10 mouse cellular contexts compared by ENCODE assay signal in the genomic region with DNA sequence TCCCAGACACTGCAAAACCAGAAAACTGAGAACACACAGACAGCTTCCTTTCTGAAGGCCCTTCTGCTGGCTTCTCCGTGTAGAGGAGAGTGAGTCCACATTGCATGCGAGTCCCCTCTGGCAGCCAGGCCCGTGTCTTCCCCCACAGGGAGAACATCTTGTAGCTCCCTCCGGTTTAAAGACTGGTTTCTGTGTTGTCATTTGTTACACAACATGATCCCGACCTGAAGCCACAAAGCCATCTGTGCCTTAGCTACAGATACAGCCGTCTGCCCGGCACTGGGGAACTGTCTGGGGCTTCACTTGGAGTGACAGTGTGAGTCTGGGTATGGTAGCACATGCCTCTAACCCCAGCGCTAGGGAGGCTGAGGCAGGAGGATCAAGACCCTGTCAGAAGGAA. TPM values are rescaled to one million over a fixed set of nuclear protein-coding genes. Genes with fewer than 3 reads are reported as not detected.
A peak's percentile ranks its signal among the peaks of the same experiment; 100 is the strongest.
DNase-seq lines count a peak whose midpoint lies in the region; ATAC-seq and TF ChIP-seq lines count a peak whose summit lies in the region.
"Had no signal": no experiment of that assay in that cellular context is flagged by ENCODE, and none has a peak within 500 bp of the region (broad histone marks: within the 10 kb centered on the region; RNA-seq: fewer than 3 reads in every experiment).

No protein-coding gene starts in this region.

- TF ChIP-seq EP300 in lung, postnatal 0 days (IDR thresholded peaks at IDR 0.05): no peak

- no peaks in the 10 kb centered on the region for H3K9me3 ChIP-seq in lung, postnatal 0 days (ENCODE audit: low read length)
- H3K9me3 ChIP-seq in hindbrain, postnatal 0 days (ENCODE audit: low read length): no peaks in the 10 kb centered on the region
- H3K9me3 ChIP-seq in stomach, embryonic 16.5 days (replicated peaks; ENCODE audit: control insufficient read depth, low read length): no peaks in the 10 kb centered on the region

- 58% methylated on average over 8 of the region's 8 CpGs for WGBS in lung, postnatal 0 days
- WGBS in hindbrain, postnatal 0 days: 33% methylated on average over 8 of the region's 8 CpGs
- WGBS in stomach, embryonic 16.5 days: 62% methylated on average over 8 of the region's 8 CpGs

- H3K4me1 ChIP-seq in lung, postnatal 0 days (ENCODE audit: insufficient read depth, low read depth, low read length): peaks cover 36% of the 10 kb centered on the region
- H3K4me1 ChIP-seq in hindbrain, postnatal 0 days (ENCODE audit: insufficient read depth, low read length): peaks cover 45% of the 10 kb centered on the region
- H3K4me1 ChIP-seq in stomach, embryonic 16.5 days (ENCODE audit: control insufficient read depth, insufficient read depth, low read length): peaks cover 61% of the 10 kb centered on the region

- TF ChIP-seq CTCF in lung, postnatal 0 days (IDR thresholded peaks at IDR 0.05): no peak
- TF ChIP-seq CTCF in hindbrain, postnatal 0 days (IDR thresholded peaks at IDR 0.05; ENCODE audit: low read depth): no peak

- 0 out of 2 replicates have a peak overlapping the region, but pooled peaks have one; percentile 65 for H3K27ac ChIP-seq in lung, postnatal 0 days (ENCODE audit: low read length)
- H3K27ac ChIP-seq in hindbrain, postnatal 0 days: peak overlapping the region; percentile 46
- H3K27ac ChIP-seq in stomach, embryonic 16.5 days (ENCODE audit: low read length): peak overlapping the region; percentile 60; the same call in 1 of the 2 replicates

- no peaks in the 10 kb centered on the region for H3K27me3 ChIP-seq in lung, postnatal 0 days (replicated peaks; ENCODE audit: insufficient read depth, low read length)
- H3K27me3 ChIP-seq in hindbrain, postnatal 0 days (ENCODE audit: insufficient read depth, low read length): no peaks in the 10 kb centered on the region
- H3K27me3 ChIP-seq in stomach, embryonic 16.5 days (ENCODE audit: control insufficient read depth, insufficient read depth, low read length): no peaks in the 10 kb centered on the region

- H3K4me2 ChIP-seq in lung, postnatal 0 days (replicated peaks; ENCODE audit: low read depth, low read length): no peak overlapping the region
- H3K4me2 ChIP-seq in hindbrain, postnatal 0 days (ENCODE audit: low read depth, low read length): no peak overlapping the region
- H3K4me2 ChIP-seq in stomach, embryonic 16.5 days (ENCODE audit: low read depth, low read length): no peak overlapping the region

- no peaks in the 10 kb centered on the region for H3K36me3 ChIP-seq in lung, postnatal 0 days (ENCODE audit: insufficient read depth, low read length)
- H3K36me3 ChIP-seq in hindbrain, postnatal 0 days (ENCODE audit: insufficient read depth, low read length): no peaks in the 10 kb centered on the region
- H3K36me3 ChIP-seq in stomach, embryonic 16.5 days (ENCODE audit: control insufficient read depth, insufficient read depth, low read length): no peaks in the 10 kb centered on the region

- H3K9ac ChIP-seq in lung, postnatal 0 days (replicated peaks; ENCODE audit: low read depth): no peak overlapping the region
- H3K9ac ChIP-seq in hindbrain, postnatal 0 days (replicated peaks; ENCODE audit: low read length): no peak overlapping the region
- no peak overlapping the region for H3K9ac ChIP-seq in stomach, embryonic 16.5 days (ENCODE audit: low read length)

- ATAC-seq in lung, postnatal 0 days: no peak
- no peak for ATAC-seq in hindbrain, postnatal 0 days
- no peak for ATAC-seq in stomach, embryonic 16.5 days (ENCODE audit: insufficient read depth, low FRiP score)

- no peak overlapping the region for H3K4me3 ChIP-seq in lung, postnatal 0 days (ENCODE audit: low read depth, low read length)
- H3K4me3 ChIP-seq in hindbrain, postnatal 0 days (ENCODE audit: low read length): no peak overlapping the region
- H3K4me3 ChIP-seq in stomach, embryonic 16.5 days (replicated peaks; ENCODE audit: low read length): no peak overlapping the region
- H3K4me3 ChIP-seq: erythroblast, embryonic 14.5 days had no signal

- DNase-seq in lung, postnatal 0 days (ENCODE audit: low spot score): no peak
- no peak for DNase-seq in lung, adult 18-20 months
- DNase-seq in cerebellum, postnatal 36 days: peak; percentile 39 to 43
- DNase-seq in hindbrain, postnatal 0 days (ENCODE audit: low spot score): no peak
- no peak for DNase-seq in layer of hippocampus, adult 9-10 months (ENCODE audit: low spot score)
- no peak for DNase-seq in B cell, adult 2 months
- DNase-seq: adrenal gland, postnatal 14 days; kidney, postnatal 36 days had no signal

RNA-seq across cellular contexts. Expression of gene Abhd2, which starts 42.1 kb away (rescaled TPM):
- polyA plus RNA-seq in lung, postnatal 0 days (2015; fragmentation: Nextera tagmentation; extraction: Ambion mirVana): 22.8 and 25.2 TPM in 2 replicates
- 92.3 and 100 TPM in 2 replicates for total RNA-seq in hindbrain, postnatal 0 days (2014; rRNA removed)
- polyA plus RNA-seq in hindbrain, postnatal 0 days (2015; fragmentation: Nextera tagmentation; extraction: Ambion mirVana): 23.7 and 23.9 TPM in 2 replicates
- polyA plus RNA-seq in stomach, embryonic 16.5 days (2015; fragmentation: Nextera tagmentation; extraction: Ambion mirVana): 13.8 and 15.7 TPM in 2 replicates

Comparison
In these comparisons a context has a peak if more than half of its experiments do, and no peak if none do; other contexts are left out.
1. DNase-seq: peak in cerebellum, postnatal 36 days (2 of 2); none in lung, postnatal 0 days (single experiment), lung, adult 18-20 months (0 of 2), hindbrain, postnatal 0 days (single experiment), layer of hippocampus, adult 9-10 months (single experiment) and B cell, adult 2 months (0 of 2).
2. Peak in every context shown above with its lines, with median percentiles within 50 percentile points of each other: H3K27ac ChIP-seq.